Mouse (Mus musculus) kidney, adult 11 months (tissue): ENCODE data around the gene Iqgap1.

ENCODE experiments used
- DNase-seq: peaks from one replicate; pipeline ENCODE4 v3.0.0; 2022

The Iqgap1 gene

GRCm38 (mm10) chr7:80825843-80826403, at the start of gene Iqgap1:
TSS of gene Iqgap1 (minus strand) at chr7:80825974.
- no peak for DNase-seq

GRCm38 (mm10) chr7:80873631-80874030, 47.9 kb upstream of the Iqgap1 start:
- no peak for DNase-seq

GRCm38 (mm10) chr7:80873038-80873437, 47.3 kb upstream of the Iqgap1 start:
- DNase-seq: no peak

GRCm38 (mm10) chr7:80868686-80869085, 42.9 kb upstream of the Iqgap1 start:
- DNase-seq: no peak

GRCm38 (mm10) chr7:80866514-80867147, 40.9 kb upstream of the Iqgap1 start:
- DNase-seq: peak; percentile 68

GRCm38 (mm10) chr7:80865521-80865920, 39.7 kb upstream of the Iqgap1 start:
- no peak for DNase-seq

GRCm38 (mm10) chr7:80864831-80865230, 39.1 kb upstream of the Iqgap1 start:
- no peak for DNase-seq

GRCm38 (mm10) chr7:80864151-80864550, 38.4 kb upstream of the Iqgap1 start:
- no peak for DNase-seq

GRCm38 (mm10) chr7:80863520-80863919, 37.7 kb upstream of the Iqgap1 start:
- DNase-seq: no peak

- DNase-seq: no peak
Measured at GRCm38 (mm10) chr7:80862475-80862874, 36.7 kb upstream of the Iqgap1 start.

- peak; percentile 95 for DNase-seq
Measured at GRCm38 (mm10) chr7:80860729-80861274, 35.0 kb upstream of the Iqgap1 start, which contains the start of gene Zscan2. TSS of gene Zscan2 (plus strand) at chr7:80860920.

- DNase-seq: peak; percentile 74
Measured at GRCm38 (mm10) chr7:80860227-80860626, 34.5 kb upstream of the Iqgap1 start.

GRCm38 (mm10) chr7:80857181-80857580, 31.4 kb upstream of the Iqgap1 start:
- DNase-seq: peak; percentile 80

- no peak for DNase-seq
Measured at GRCm38 (mm10) chr7:80855316-80855715, 29.5 kb upstream of the Iqgap1 start.

- no peak for DNase-seq
Measured at GRCm38 (mm10) chr7:80853218-80853617, 27.4 kb upstream of the Iqgap1 start.

- no peak for DNase-seq
Measured at GRCm38 (mm10) chr7:80850520-80850919, 24.7 kb upstream of the Iqgap1 start.

GRCm38 (mm10) chr7:80849710-80850109, 23.9 kb upstream of the Iqgap1 start:
- DNase-seq: no peak

- DNase-seq: no peak
Measured at GRCm38 (mm10) chr7:80849267-80849666, 23.5 kb upstream of the Iqgap1 start.

GRCm38 (mm10) chr7:80846709-80847108, 20.9 kb upstream of the Iqgap1 start:
- DNase-seq: no peak

GRCm38 (mm10) chr7:80846280-80846678, 20.5 kb upstream of the Iqgap1 start:
- no peak for DNase-seq

- DNase-seq: no peak
Measured at GRCm38 (mm10) chr7:80845621-80846279, 20.0 kb upstream of the Iqgap1 start.

GRCm38 (mm10) chr7:80844691-80845090, 18.9 kb upstream of the Iqgap1 start:
- no peak for DNase-seq

- no peak for DNase-seq
Measured at GRCm38 (mm10) chr7:80843910-80844640, 18.3 kb upstream of the Iqgap1 start.
